Comparison of ENCODE assay signal across 25 mouse cellular contexts in the genomic region with DNA sequence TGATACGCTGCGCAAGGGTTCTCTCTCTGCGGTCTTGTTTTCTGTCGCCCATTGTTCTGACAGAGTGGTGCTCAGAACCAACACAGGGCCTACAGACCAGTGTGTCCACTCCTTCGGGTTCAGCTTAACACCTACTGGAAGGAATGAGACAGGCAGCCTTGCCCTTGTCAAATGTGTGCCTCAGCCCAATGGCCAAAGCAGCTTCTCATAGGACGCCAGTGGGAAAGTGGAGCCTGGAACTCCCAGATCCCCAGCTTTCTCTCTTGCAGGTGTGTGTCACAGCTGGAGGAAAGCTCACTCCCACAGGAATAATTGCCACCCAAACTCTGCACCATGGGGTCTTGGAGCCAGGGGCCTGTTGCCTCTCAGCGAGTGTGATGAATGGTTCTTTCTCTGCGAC. TPM values are rescaled to one million over a fixed set of nuclear protein-coding genes. Genes with fewer than 3 reads are reported as not detected.
DNase-seq lines count a peak whose midpoint lies in the region; ATAC-seq and TF ChIP-seq lines count a peak whose summit lies in the region.
"Had no signal": no experiment of that assay in that cellular context is flagged by ENCODE, and none has a peak within 500 bp of the region (broad histone marks: within the 10 kb centered on the region; RNA-seq: fewer than 3 reads in every experiment).

No protein-coding gene starts in this region.

- peak; percentile 75 for DNase-seq in heart, adult 11 months
- no peak for DNase-seq in heart, adult 8-10 months (ENCODE audit: low spot score)
- no peak for DNase-seq in lung, postnatal 0 days (ENCODE audit: low spot score)
- DNase-seq in lung, postnatal 4 days: no peak
- DNase-seq in CH12.LX (ENCODE audit: extremely low read depth) (no peak), R1 (ENCODE audit: low read depth, low spot score) (peak; percentile 81)
- no peak for DNase-seq in ovary, adult 18-20 months (ENCODE audit: low spot score)
- DNase-seq in liver, postnatal 0 days: no peak
- DNase-seq: adrenal gland, postnatal 14 days; B cell, adult 2 months; cerebellum, adult 2 months; cerebellum, postnatal 14 days; embryo, embryonic 11 days; gastrocnemius, adult 2 months; gastrocnemius, postnatal 25 days; heart, postnatal 10 days; heart, postnatal 4 days had no signal

- H3K36me3 ChIP-seq in lung, postnatal 0 days (ENCODE audit: insufficient read depth, low read length): no peaks in the 10 kb centered on the region
- H3K36me3 ChIP-seq in CH12.LX (replicated peaks in 1 of 2; ENCODE audit: control insufficient read depth in 1 of 2, insufficient read depth in 1 of 2, low read length in 1 of 2): peaks cover 3 to 45% of the 10 kb centered on the region in 2 experiments
- H3K36me3 ChIP-seq in liver, postnatal 0 days (replicated peaks; ENCODE audit: insufficient read depth, low read length): no peaks in the 10 kb centered on the region
- H3K36me3 ChIP-seq: embryonic facial prominence, embryonic 15.5 days; forebrain, embryonic 10.5 days; G1E; heart, embryonic 10.5 days; hindbrain, embryonic 13.5 days had no signal

- H3K27ac ChIP-seq in lung, postnatal 0 days (ENCODE audit: low read length): no peak overlapping the region
- peak overlapping the region; percentile 98 for H3K27ac ChIP-seq in CH12.LX (ENCODE audit: insufficient read depth, low read depth)
- no peak overlapping the region for H3K27ac ChIP-seq in liver, postnatal 0 days (ENCODE audit: low read depth)
- H3K27ac ChIP-seq: embryonic facial prominence, embryonic 15.5 days; gastrocnemius, adult 2 months; heart, embryonic 10.5 days; hindbrain, embryonic 13.5 days had no signal

- TF ChIP-seq POLR2A in CH12.LX (IDR thresholded peaks at IDR 0.05; ENCODE audit: low read depth, low read length): no peak; the same call in 1 of the 2 replicates

- no peak overlapping the region for H3K4me3 ChIP-seq in lung, postnatal 0 days (ENCODE audit: low read depth, low read length)
- no peak overlapping the region for H3K4me3 ChIP-seq in CH12.LX (replicated peaks in 1 of 3; ENCODE audit: low read depth in 2 of 3, low read length in 2 of 3, poor library complexity in 1 of 3)
- no peak overlapping the region for H3K4me3 ChIP-seq in liver, postnatal 0 days (ENCODE audit: low read depth, low read length)
- H3K4me3 ChIP-seq: embryonic facial prominence, embryonic 15.5 days; erythroblast, embryonic 14.5 days had no signal

- TF ChIP-seq CTCF in lung, postnatal 0 days (IDR thresholded peaks at IDR 0.05): peak; percentile 15; the same call in 1 of the 2 replicates
- no peak for TF ChIP-seq CTCF in CH12.LX (conservative IDR thresholded peaks at IDR 0.05 in 1 of 2, IDR thresholded peaks at IDR 0.05 in 1 of 2; ENCODE audit: low read depth in 2 of 2, low read length in 2 of 2)
- TF ChIP-seq CTCF in liver, postnatal 0 days (IDR thresholded peaks at IDR 0.05; ENCODE audit: low read depth): no peak

- dilution Hi-C loops in CH12.LX (cut with MboI; ENCODE audit: extremely low pct_ligation_motif_present, extremely low pct_unique_long_range_greater_than_20kb, low sequenced_read_pairs): no loop called here

- 73% methylated on average over 8 of the region's 8 CpGs for WGBS in lung, postnatal 0 days
- 78% methylated on average over 8 of the region's 8 CpGs for WGBS in liver, postnatal 0 days (ENCODE audit: insufficient replicate concordance)

- H3K9me3 ChIP-seq in lung, postnatal 0 days (ENCODE audit: low read length): no peaks in the 10 kb centered on the region
- H3K9me3 ChIP-seq in CH12.LX (replicated peaks; ENCODE audit: low read length): no peaks in the 10 kb centered on the region
- no peaks in the 10 kb centered on the region for H3K9me3 ChIP-seq in liver, postnatal 0 days (ENCODE audit: low read length)
- H3K9me3 ChIP-seq: embryonic facial prominence, embryonic 15.5 days; forebrain, embryonic 10.5 days; G1E; heart, embryonic 10.5 days; hindbrain, embryonic 13.5 days had no signal

- no peak overlapping the region for H3K9ac ChIP-seq in lung, postnatal 0 days (replicated peaks; ENCODE audit: low read depth)
- H3K9ac ChIP-seq in CH12.LX (ENCODE audit: insufficient read depth, low read depth): peak overlapping the region; percentile 99
- H3K9ac ChIP-seq in liver, postnatal 0 days (replicated peaks): no peak overlapping the region
- H3K9ac ChIP-seq: embryonic facial prominence, embryonic 15.5 days had no signal

- H3K4me2 ChIP-seq in lung, postnatal 0 days (replicated peaks; ENCODE audit: low read depth, low read length): no peak overlapping the region
- H3K4me2 ChIP-seq in CH12.LX (ENCODE audit: insufficient read depth, low read depth, poor library complexity, severe bottlenecking): peak overlapping the region; percentile 87
- H3K4me2 ChIP-seq in liver, postnatal 0 days (ENCODE audit: low read depth, low read length): no peak overlapping the region

- TF ChIP-seq EP300 in lung, postnatal 0 days (IDR thresholded peaks at IDR 0.05): no peak
- no peak for TF ChIP-seq EP300 in CH12.LX (IDR thresholded peaks at IDR 0.05; ENCODE audit: low read length)
- no peak for TF ChIP-seq EP300 in liver, postnatal 0 days (IDR thresholded peaks at IDR 0.05; ENCODE audit: low read depth)

- 0 out of 2 replicates have a peak, but pooled peaks cover 2% of the 10 kb centered on the region for H3K4me1 ChIP-seq in lung, postnatal 0 days (ENCODE audit: insufficient read depth, low read depth, low read length)
- H3K4me1 ChIP-seq in CH12.LX (ENCODE audit: control insufficient read depth in 1 of 2, insufficient read depth in 2 of 2): peaks cover 46 to 71% of the 10 kb centered on the region in 2 experiments
- H3K4me1 ChIP-seq in liver, postnatal 0 days (ENCODE audit: insufficient read depth): peaks cover 14% of the 10 kb centered on the region

- TF ChIP-seq RAD21 in CH12.LX (IDR thresholded peaks at IDR 0.05; ENCODE audit: low read depth, low read length): no peak

- ATAC-seq in lung, postnatal 0 days: no peak
- ATAC-seq in liver, postnatal 0 days: no peak
- ATAC-seq: activated CD4-positive, CD25-positive, alpha-beta regulatory T cell, adult 4 months; CD4-positive, CD25-positive, alpha-beta regulatory T cell, adult 4 months had no signal

- in situ Hi-C loops in CH12.LX (cut with MboI; ENCODE audit: low pct_ligation_motif_present, low pct_unique_long_range_greater_than_20kb, low sequenced_read_pairs): loop anchor here (25.0 kb wide), 1 partner anchor 327 kb away; no protein-coding TSS in a partner anchor

- no peaks in the 10 kb centered on the region for H3K27me3 ChIP-seq in lung, postnatal 0 days (replicated peaks; ENCODE audit: insufficient read depth, low read length)
- H3K27me3 ChIP-seq in CH12.LX (replicated peaks): no peaks in the 10 kb centered on the region
- H3K27me3 ChIP-seq in liver, postnatal 0 days (ENCODE audit: insufficient read depth, low read length): no peaks in the 10 kb centered on the region

- H3K79me2 ChIP-seq in CH12.LX (replicated peaks; ENCODE audit: control insufficient read depth, extremely low read depth, insufficient read depth, poor library complexity, severe bottlenecking): peaks cover 52% of the 10 kb centered on the region

TF ChIP-seq in CH12.LX, 34 proteins besides CTCF, POLR2A, EP300 and RAD21:
- no peak for TF ChIP-seq ZNF384 (IDR thresholded peaks at IDR 0.05; ENCODE audit: low read depth, low read length)
- no peak for TF ChIP-seq ZC3H11A (IDR thresholded peaks at IDR 0.05; ENCODE audit: low read depth, low read length)
- no peak for TF ChIP-seq MAX (IDR thresholded peaks at IDR 0.05; ENCODE audit: low read length)
- no peak for TF ChIP-seq HCFC1 (IDR thresholded peaks at IDR 0.05; ENCODE audit: low read depth, low read length)
- TF ChIP-seq SIN3A (IDR thresholded peaks at IDR 0.05; ENCODE audit: low read length): no peak
- no peak for TF ChIP-seq JUN (IDR thresholded peaks at IDR 0.05; ENCODE audit: insufficient read depth, low read depth, low read length)
- no peak for TF ChIP-seq CHD2 (IDR thresholded peaks at IDR 0.05; ENCODE audit: low read length)
- TF ChIP-seq TCF12 (IDR thresholded peaks at IDR 0.05; ENCODE audit: low read depth, low read length): no peak
- TF ChIP-seq MYC (IDR thresholded peaks at IDR 0.05; ENCODE audit: low read depth, low read length): no peak
- no peak for TF ChIP-seq RCOR1 (conservative IDR thresholded peaks at IDR 0.05; ENCODE audit: low read depth, low read length)
- TF ChIP-seq GABPA (IDR thresholded peaks at IDR 0.05; ENCODE audit: insufficient replicate concordance, low read depth, low read length): no peak
- TF ChIP-seq CHD1 (IDR thresholded peaks at IDR 0.05; ENCODE audit: low read depth, low read length): no peak
- TF ChIP-seq MAFK (IDR thresholded peaks at IDR 0.05; ENCODE audit: insufficient replicate concordance, low read length): no peak
- no peak for TF ChIP-seq ELF1 (IDR thresholded peaks at IDR 0.05; ENCODE audit: low read depth, low read length)
- TF ChIP-seq IRF4 (IDR thresholded peaks at IDR 0.05; ENCODE audit: low read depth, low read length): no peak
- TF ChIP-seq NRF1 (IDR thresholded peaks at IDR 0.05; ENCODE audit: low read depth, low read length): no peak
- no peak for TF ChIP-seq UBTF (IDR thresholded peaks at IDR 0.05; ENCODE audit: low read depth, low read length)
- TF ChIP-seq NELFE (IDR thresholded peaks at IDR 0.05; ENCODE audit: low read depth, low read length): no peak

RNA-seq across cellular contexts. Expression of a gene that starts 1.3 kb away (rescaled TPM):
- 1 to 10 TPM in 3 of 4 experiments, under 1 TPM in 1; 0.97 to 3.3 (median 2.9) TPM for total RNA-seq in heart, adult 8-10 months (2022)
- polyA plus RNA-seq in lung, postnatal 0 days (2015; fragmentation: Nextera tagmentation; extraction: Ambion mirVana): 4.6 and 6.3 TPM in 2 replicates
- total RNA-seq in CH12.LX (2012; rRNA removed) (38.6 and 42.8 TPM in 2 replicates), CH12.LX (2014; rRNA removed) (57.1 and 57.7 TPM in 2 replicates)
- 81.6 and 91.5 TPM in 2 replicates for polyA plus RNA-seq in CH12.LX (2012; ENCODE audit: insufficient read length, low read depth)
- 2.9 and 3.5 TPM in 2 replicates for polyA plus RNA-seq in liver, postnatal 0 days (2015; fragmentation: Nextera tagmentation; extraction: Ambion mirVana)

Comparison
In these comparisons a context has a peak if more than half of its experiments do, and no peak if none do; other contexts are left out.
1. DNase-seq: peak in heart, adult 11 months (single experiment) and R1 (single experiment); none in heart, adult 8-10 months (single experiment), lung, postnatal 0 days (single experiment), lung, postnatal 4 days (0 of 2), CH12.LX (single experiment), ovary, adult 18-20 months (single experiment) and liver, postnatal 0 days (single experiment).
2. RNA of a gene that starts 1.3 kb away (polyA plus RNA-seq): 81.6 to 91.5 TPM in CH12.LX; 4.6 to 6.3 TPM in lung, postnatal 0 days and 2.9 to 3.5 TPM in liver, postnatal 0 days; every median in the first group is over 10 times any median in the second.